Mouse (Mus musculus) lung, postnatal 25 days (tissue): ENCODE data around the gene Cc2d1b.

Experiments used
- DNase-seq: peaks from one replicate; pipeline ENCODE4 v3.0.0; 2022; ENCODE audit warnings: low spot score

Gene Cc2d1b

DNA sequence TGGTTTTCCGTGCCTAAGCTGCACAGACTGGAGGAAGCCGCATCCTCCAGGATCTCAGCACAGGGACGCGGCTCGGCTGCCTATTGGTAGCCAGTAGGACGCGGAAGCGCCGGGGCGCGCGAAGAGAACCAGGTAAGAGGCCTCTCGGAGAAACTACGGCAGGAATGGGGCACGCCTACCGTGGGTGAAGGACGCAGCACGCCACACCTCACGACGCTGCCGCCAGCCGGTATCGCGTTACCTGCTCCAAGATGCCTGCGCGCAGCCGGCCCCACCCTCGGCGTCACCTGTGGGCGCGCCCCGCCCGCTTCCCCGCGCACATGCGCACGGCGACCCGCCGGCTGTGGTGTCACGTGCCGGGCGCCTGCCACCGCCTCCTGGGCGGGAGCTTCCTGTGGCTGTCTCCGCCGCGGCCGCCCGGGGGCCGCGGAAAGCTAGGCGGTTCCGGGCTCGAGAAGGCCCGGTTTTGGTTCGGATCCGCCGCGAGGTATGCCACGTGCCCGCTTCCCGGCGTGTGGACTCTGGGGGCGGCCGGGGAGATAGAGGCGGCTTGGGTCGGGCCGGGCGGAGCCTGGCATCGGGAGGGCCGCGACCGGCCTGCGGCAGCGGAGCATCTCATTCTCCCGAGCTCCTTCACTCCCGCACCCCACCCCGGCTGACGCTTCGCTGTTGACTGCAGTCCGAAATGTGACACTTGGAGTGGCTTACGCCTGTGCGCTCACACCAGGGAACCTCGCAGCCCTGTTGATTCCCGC is at the start of gene Cc2d1b:
Cc2d1b (plus strand) TSS at position 354 of the 755 bp plus-strand sequence.
- peak; percentile 94 for DNase-seq

DNA sequence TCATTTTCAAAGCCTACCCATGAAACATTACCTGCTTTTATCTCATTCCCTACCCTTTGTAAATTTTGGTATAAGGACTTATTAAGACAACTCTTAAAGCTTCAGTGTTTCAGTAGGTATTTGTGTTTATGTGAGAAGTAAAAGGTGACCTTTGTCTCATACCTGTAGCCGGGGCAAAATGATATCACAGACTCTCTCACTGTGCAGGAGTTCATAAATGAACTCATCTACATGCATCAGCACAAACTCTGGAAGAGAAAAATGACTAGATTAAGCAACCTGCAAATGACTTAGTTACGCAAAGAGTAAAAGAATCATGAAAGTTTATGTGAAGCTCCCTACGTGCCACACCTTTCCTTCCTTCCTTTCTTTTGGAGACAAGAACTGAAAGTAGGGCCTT is 47.1 kb upstream of the Cc2d1b start:
- no peak for DNase-seq

DNA sequence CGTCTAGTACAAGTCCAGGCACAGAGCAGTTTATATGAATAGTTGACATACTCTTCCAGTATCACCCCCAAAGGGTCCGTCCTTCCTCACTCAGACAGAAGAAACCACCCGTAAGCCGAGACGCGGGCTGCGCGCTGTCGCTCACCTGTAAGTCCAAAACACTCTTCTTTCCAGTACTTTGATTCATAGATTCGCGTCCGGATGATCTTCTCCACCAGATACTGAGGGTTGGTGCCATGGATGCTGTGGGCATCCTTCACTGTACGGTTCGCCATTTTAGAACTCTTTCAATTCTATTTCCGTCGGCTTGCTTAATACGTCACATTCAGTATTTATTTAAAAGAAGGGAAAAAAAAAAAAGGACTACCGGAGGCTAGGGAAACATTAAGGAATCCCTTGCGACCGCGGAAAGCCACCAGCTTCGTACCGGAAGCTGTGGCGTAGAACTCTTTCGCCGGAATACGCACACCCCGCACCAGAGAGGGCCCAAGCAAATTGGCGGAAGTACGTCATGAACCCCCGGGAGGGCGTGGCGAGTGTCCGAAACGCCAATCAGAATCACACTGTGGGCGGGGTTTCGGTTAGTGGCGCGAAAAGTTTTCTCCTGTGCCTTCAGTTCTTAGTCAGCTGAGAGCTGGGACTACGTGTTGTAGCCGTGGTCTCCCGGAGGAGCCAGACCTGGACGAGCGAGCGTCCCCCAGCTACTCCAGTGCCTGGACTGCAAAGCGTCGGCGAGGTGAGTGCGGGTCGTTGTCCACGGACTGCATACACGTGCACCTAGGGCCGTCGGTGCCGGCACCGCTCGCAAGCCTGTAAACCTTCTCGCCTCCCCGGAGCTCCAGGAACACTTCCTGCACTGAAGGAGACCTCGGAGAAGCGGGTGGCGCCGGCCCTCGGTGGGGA is 40.6 kb upstream of the Cc2d1b start, which contains the start of the genes Prpf38a and Orc1:
Prpf38a (minus strand) TSS at position 497 of the 903 bp plus-strand sequence.
Orc1 (plus strand) TSS at position 584 of the 903 bp plus-strand sequence.
- DNase-seq, result peak; percentile 98

DNA sequence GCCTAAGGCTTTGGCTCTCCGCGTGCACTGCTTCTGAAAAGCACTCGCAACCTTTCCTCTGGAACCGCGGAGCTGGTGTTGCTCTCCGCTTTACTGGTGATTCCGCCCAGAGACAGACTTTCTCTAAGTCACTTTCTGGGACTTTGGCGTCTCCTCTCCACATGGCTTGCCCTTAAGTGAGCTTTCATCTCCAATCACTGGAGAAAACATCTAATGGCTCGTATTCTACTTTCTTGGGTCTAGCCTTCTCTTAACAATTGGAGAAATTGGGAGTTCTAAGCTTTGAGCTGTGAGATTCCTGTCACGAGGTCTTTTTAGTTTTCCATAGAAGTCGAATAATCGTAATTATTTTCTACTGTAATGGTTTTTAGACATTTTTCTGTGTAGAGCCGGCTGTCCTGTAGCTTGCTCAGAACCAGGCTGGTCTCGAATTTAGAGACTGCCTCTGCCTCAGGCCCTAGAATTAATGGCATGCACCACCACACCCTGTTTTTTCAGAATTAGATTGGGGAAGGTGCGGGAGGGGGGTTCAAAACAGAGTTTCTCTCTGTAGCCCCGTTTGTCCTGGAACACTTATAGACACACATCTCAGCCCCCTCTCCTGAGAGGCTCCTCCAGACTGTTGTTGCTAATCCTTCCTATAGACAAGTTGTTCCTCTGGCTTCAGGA is 39.9 kb upstream of the Cc2d1b start:
- no peak for DNase-seq

DNA sequence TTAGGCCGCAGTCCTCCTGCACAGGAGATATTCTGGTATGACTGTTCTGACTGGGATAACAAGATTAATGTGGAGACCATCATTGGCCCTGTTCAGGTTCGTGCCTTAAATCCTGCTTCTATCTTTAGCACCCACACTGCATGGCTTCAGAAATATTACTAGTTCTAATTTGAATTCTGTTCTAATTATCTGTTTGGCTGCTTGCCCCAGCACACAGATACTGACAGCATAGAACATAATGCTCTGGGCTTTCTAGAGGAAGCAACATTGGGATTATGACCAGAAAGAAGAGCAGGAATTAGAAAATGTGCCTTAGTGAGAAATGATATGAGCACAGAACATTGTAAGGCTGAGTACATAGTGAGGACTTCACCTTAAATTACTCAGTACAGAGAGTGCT is 26.4 kb upstream of the Cc2d1b start:
- no peak for DNase-seq

DNA sequence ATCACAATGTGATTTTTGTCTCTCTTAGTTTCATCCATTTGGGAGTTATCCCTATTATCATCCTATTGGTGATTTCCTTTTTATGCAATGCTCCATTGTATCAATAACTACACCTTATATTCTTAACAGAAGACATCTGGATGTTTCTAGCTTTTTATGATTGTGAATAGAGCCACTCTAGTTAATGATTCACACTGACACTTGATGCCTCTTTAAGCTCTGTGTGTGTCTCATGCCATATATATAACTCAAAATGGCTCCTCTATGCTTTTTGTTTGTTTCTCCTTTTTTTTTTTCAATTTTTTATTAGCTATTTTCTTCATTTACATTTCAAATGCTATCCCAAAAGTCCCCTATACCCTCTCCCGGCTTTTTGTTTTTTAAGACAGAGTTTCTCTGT is 24.0 kb upstream of the Cc2d1b start:
- no peak for DNase-seq

DNA sequence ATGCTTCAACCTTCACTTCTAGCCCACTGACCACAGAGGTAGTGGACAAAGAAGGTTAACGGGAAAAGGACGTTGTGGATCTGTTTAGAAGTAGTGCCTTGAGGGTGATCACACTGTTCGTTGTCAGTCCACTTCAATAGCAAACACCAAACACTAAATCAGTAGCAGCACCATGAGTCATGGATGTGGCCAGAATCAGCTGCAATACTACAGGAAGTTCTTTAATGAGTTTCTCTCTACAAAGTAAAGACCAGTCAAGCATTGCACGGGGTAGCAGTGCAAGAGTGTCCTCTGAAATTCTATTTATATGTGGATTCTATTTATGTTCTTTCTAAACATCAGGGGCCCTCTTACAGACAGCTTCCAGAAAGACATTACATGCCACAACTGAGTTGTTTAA is 21.4 kb upstream of the Cc2d1b start:
- DNase-seq, result no peak

DNA sequence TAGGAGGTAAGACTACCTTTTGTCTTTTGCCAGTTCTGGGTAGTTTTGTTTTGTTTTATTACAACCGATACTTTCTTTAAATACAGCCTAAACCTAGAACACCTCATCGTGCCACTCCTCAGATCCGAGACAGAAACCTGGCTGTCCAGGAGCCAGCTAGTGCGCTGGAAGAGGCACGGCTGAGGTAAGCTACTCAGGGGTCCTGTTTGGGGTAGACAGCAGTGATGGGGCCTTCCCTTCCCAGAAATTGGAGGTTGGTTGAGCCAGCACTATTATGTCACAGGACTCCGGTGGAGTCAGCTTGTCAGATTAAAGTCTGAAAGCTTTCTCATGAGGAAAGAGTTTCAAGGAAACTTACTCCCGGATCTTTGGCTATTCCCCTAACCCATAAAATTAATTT is 17.9 kb upstream of the Cc2d1b start:
- DNase-seq, result no peak

DNA sequence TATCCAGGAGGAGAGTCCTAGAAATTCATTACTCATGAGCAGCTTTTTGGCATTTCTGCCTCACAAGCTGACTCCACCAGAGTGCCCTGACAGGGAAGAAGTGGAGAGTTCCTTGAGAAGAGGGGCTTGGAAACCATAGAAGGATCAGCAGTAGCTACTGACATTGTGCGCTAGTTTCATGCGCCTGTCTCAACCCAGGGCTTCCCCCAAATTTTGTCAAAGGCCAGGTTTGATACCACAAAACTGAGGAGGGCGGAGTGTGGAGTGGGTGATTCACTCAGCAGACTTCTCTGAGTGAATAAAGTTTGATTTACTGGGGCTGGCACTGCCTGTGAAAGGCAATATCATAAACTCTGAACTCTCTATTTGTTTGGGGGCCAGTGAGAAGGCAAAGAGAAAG is 11.1 kb upstream of the Cc2d1b start:
- no peak for DNase-seq

DNA sequence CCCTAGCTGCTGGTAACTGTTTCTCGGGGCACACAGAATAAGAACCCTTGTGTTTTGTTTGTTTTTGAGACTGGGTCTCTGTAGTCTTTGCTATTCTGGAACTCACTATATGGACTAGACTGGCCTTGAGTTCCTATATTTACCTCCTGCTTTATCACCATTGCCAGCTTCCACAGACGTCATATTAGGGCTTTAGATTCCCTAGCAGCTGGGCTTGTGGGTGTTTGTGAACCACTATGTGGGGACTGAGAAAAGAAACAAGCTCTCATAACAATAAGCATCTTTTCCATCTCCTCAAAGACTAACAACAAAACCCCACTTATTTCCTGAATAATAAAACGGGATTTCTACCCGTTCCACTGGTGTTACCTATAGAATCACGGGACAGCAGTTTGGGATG is 8.8 kb upstream of the Cc2d1b start:
- no peak for DNase-seq

DNA sequence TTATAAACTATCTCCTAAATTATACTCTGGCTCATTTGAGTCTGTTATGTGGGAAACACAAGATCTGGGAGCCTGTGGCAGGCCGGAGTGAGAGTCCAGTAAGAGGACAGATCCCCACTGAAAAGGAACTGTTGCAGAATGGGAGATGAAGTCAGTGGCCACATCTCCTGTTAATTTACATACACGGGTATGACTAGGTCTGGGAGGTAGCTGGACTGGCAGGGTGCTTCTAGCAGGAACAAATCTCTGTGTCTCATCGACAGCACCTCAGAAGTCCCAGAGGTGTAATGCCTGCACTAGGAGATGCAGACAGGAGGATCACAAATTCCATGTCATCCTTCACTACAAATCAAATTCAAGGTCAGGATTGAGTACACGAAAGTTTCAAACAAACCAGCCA is 1.2 kb upstream of the Cc2d1b start:
- no peak for DNase-seq

DNA sequence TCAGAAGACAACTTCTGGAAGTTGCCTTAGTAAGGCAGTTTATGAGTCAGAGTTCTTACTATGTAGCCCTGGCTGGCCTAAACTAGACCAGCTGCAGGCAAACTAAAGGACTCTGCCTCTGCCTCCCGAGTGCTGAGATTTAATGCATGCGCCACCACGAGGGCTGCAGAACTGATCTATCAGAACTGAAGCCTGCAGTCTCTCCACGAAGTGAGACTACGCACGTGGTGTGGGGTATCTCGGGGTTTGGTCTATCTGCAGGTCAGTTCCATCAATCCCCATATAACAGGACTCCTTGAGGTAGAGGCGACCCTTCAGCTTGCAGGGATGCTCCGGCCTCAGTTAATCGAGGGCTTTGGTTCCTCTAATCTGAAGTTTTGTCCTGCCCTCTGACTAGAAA is 575 bp upstream of the Cc2d1b start:
- peak; percentile 7 for DNase-seq

DNA sequence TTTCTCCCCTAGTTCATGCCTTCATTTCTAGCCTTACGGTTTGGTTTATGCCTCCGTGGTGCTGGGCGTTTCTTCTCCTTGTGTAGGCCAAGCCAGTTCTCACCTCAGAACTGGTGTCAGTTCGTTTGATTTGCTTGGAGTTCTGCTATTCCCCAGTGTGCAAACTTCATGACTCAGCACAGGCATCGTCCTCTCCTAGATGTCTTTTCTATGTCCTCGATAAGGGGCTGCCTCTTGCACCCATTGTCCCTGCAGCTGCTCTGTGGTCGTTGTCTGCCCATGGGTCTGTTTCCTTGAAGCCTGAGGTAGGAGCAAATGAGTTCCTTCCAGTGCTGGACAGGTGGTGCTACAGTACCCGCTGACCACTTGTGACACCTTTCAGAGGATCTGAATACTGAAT is 796 bp downstream of the Cc2d1b start:
- DNase-seq, result no peak

DNA sequence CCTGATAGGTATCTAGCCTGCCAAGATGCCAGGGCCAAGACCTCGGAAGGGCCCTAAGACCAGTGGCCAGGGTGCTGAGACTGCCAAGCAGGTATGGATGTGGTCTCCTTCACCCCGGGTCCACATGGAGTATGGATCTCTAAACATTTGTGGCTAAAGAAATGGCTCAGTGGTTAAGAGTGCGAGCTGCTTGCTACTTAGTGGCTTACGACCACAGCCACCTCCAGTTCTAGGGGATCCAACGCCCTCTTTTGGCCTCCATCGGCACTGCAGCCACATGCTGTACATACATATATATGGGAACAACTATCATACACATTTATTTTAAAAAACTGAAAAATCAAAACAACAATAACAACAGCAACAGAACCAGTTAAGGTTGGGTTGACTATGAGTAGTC is 1.8 kb downstream of the Cc2d1b start:
- no peak for DNase-seq

DNA sequence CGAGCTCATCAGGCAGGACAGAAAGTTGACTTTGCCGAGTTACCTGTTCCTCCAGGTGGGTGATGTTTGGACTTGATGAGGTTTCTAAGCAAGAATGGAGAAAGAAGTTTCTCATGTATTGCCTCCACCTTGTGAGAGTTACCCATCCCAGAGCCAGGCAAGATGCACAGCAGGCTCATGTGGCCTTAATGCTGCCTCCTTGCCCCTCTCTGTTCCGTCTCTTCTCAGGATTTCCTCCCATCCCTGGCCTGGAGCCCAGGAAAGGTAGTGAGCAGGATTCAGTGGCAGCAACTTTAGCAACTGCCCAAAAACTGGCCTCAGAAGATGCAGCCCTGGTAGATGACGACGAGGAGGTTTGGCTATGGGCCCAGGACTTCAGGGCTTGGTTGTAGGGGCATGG is 7.3 kb downstream of the Cc2d1b start:
- DNase-seq, result no peak

DNA sequence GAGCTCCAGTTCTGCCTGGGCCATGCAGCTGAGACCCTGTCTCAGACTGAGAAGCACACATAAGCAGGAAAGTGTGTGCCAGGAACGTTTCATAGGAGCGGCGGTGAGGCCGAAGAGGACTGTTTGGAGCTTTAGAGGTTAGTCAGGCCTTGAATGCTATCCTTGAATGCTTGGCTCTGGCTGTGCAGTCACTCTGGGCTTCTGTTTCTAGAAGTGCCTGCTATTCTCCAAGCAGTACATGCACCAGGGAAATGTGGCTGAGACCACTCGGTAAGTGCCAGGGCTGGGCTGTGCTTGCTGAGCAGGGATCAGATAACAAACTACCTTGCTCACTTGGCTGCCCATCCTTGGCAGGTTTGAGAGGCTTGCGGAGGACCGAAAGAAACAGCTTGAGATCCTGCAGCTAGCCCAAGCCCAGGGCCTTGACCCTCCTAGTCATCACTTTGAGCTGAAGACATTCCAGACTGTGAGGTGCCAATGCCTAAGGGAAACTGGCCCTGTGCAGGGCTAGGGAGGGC is 9.7 kb downstream of the Cc2d1b start:
- DNase-seq, result no peak

DNA sequence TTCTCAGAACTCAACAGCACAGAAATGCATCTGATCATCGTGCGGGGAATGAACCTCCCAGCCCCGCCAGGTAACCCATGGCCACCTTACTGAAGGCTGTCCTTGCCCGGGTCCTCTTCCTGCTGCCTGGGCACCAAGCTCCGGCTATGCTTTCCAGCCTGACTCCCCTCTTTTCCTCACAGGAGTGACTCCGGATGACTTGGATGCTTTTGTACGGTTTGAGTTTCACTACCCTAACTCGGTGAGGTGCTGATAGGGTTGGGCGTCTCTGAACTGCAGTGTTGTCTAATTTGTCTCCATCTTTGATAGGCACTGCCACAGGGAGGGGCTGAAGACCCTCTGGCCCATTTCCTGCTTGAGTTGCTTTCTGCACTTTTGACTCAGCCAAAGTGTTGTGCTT is 10.4 kb downstream of the Cc2d1b start:
- no peak for DNase-seq

DNA sequence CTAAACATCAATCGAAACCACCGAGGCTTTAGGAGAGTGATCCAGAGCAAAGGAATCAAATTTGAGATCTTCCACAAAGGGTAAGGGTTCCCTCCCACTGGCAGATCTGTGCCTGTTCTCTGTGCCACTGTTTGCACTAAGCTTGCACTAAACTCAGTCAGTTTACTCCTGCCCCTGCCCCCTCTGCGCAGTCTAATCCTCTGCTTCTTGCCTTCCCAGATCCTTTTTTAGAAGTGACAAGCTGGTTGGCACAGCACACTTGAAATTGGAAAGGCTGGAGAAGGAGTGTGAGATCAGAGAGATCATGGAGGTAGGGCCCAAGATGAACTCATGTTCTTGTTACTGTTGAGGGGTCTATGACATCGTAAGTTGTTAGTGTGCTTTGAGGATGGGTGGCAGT is 11.9 kb downstream of the Cc2d1b start:
- no peak for DNase-seq

DNA sequence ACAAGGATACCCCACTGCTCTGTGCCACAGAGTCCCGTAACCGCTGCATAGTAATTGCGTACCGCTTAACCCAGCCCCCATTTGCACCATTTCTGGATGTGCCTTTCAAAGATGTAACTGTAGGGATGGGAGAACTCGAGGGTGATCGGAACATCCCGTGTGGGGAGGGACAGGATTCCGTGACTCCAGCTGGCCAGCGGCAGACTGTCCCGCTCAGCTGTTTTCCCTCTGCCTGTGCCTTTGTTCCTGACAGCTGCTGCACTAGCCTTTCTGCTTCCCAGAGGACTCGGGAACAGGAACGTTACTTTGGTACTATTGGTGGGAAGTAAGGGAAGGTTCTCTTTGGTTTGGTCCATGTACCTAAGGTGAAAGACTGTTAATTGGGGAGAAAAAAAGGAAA is 14.0 kb downstream of the Cc2d1b start:
- no peak for DNase-seq

DNA sequence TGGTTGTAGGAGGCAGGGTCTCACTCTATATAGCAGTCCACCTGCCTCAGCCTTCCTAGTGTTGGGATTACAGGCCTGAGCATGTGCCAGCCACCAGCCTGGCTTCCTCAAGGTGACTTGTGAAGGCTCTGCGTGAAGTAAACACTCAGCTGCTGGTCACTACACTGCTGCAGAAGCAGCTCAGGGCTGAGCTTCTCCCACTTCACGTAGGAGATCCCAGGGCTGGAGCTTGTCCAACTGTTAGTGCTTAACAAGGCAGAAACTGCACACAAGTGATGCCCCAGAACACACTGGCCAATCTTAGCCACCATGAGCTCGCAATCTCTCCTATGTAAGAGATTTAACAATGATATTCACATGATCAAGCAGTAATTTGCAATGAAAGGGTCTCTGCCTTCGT is 15.0 kb downstream of the Cc2d1b start:
- DNase-seq, result no peak

DNA sequence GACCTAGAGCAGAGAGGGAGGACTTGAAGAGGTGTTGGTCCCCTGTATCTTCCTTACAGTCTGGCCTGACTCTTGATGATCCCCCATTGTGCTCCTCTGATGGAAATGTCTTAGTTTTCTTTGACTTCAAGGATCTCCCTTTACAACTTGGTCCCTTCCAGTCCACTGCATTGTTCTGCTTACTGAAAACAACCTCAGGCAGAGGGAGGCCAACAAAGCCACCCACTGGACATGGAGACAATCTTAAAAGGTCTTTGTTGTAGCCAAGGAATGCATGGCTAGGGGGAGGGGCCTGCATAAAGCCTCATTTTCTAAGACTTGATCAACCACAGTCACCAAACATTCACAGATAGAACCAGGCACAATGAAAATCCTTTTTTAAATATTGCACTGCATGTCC is 15.4 kb downstream of the Cc2d1b start:
- DNase-seq, result no peak

DNA sequence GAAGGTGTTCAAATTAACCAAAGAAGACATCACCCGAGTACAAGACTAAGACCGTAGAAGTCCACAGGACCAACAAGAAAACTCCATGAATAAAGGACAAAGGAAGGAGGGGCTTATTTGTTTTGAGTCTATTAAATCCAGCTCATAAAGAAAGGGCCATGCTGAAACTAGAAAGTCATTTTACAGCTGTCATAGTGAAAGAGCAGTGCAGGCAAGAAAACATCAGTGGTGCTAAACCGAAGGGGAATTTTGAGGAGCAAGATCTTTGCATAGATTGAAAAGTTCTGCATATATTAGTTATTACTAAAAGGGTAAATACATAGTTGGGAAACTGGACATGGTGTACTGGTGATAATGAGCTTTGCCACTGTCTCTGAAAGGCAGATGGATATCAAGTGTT is 18.0 kb downstream of the Cc2d1b start:
- no peak for DNase-seq

DNA sequence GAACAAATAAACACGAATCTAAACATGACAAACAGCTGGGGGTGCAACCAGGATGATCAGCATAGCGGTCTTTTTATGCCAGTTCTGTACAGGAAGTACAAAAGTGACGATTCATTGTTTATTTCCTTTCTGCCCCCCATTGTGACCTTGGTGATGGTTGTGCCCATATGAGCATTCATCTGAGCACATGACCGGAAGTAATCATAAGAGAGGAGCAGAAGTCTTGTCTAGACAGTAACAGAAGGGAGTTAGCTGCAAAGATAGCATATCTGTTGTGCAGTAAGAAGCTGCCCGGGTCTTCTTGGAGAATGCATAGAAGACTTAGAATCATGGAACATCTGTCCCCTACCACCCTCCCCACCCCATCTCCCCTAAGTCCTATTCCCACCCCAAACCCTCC is 19.0 kb downstream of the Cc2d1b start:
- DNase-seq, result no peak
